Mouse (Mus musculus) central nervous system, embryonic 14 days (tissue): ENCODE measurements around the gene Dbil5. TPM values are rescaled to one million over a fixed set of nuclear protein-coding genes. Genes with fewer than 3 reads are reported as not detected.

Experiments used
- polyA plus RNA-seq: library from polyadenylated mRNA; depleted of rRNA; stranded (reverse); fragments of >200 nt; gene quantifications from 2 replicates; pipeline ENCODE4 v1.2.3, GENCODE M21; 2012; rRNA removed

The Dbil5 gene
- polyA plus RNA-seq = 0.44 and 0.71 TPM in 2 replicates

GRCm38 (mm10) chr11:76217390-76217800 lies at the start of gene Dbil5, which contains the start of gene Gemin4:
Dbil5 (plus strand) TSS chr11:76217608.
Gemin4 (minus strand) TSS chr11:76217664.

GRCm38 (mm10) chr11:76179495-76180145 lies 37.8 kb upstream of the Dbil5 start, which contains the start of the genes Vps53 and Fam57a:
Vps53 (minus strand) TSS chr11:76179647.
Fam57a (plus strand) TSS chr11:76179671.

GRCm38 (mm10) chr11:76242901-76243810 lies 25.7 kb downstream of the Dbil5 start, which contains the start of the genes Mrm3 and Glod4:
Mrm3 (plus strand) TSS chr11:76243715.
Glod4 (minus strand) TSS chr11:76243725.

Other genes with a start within 250 kb of the Dbil5 start
- 4.0 and 4.1 TPM in 2 replicates for gene 1700016K19Rik, start 217.7 kb upstream of the Dbil5 start, polyA plus RNA-seq
- gene Rflnb, start 189.8 kb upstream of the Dbil5 start, polyA plus RNA-seq = 4.2 and 9.9 TPM in 2 replicates
- 47.3 and 49.3 TPM in 2 replicates for gene Vps53, start 38.0 kb upstream of the Dbil5 start, polyA plus RNA-seq
- 26.4 and 27.5 TPM in 2 replicates for gene Fam57a, start 37.9 kb upstream of the Dbil5 start, polyA plus RNA-seq
- 9.8 and 10.7 TPM in 2 replicates for gene Gemin4, start 56 bp downstream of the Dbil5 start, polyA plus RNA-seq
- gene Mrm3, start 26.1 kb downstream of the Dbil5 start, polyA plus RNA-seq = 13.6 and 14.3 TPM in 2 replicates
- gene Glod4, start 26.1 kb downstream of the Dbil5 start, polyA plus RNA-seq = 59.8 and 64.1 TPM in 2 replicates
- gene Nxn, start 181.5 kb downstream of the Dbil5 start, polyA plus RNA-seq = 33.6 and 41.1 TPM in 2 replicates
- 32.0 and 32.5 TPM in 2 replicates for gene Timm22, start 189.3 kb downstream of the Dbil5 start, polyA plus RNA-seq